Mouse (Mus musculus): ENCODE data around the gene Tef. TPM values are rescaled to one million over a fixed set of nuclear protein-coding genes. Genes with fewer than 3 reads are reported as not detected.

The Tef gene
- polyA plus RNA-seq, 1 experiment from 2014 or later = 17.7 TPM

- ATAC-seq (replicated peaks; ENCODE audit: low FRiP score, low TSS enrichment, low read depth) = no peak
- Histone ChIP-seq H3K36me3 (ENCODE audit: control insufficient read depth, insufficient read depth, low read length) (no peaks in the 10 kb centered on the region), H3K9ac (ENCODE audit: low read length) (no peak overlapping the region), H3K4me2 (ENCODE audit: low read length) (peak overlapping the region; percentile 52; the same call in 1 of the 2 replicates), H3K9me3 (ENCODE audit: control insufficient read depth, low read length) (no peaks in the 10 kb centered on the region), H3K4me1 (replicated peaks; ENCODE audit: control insufficient read depth, insufficient read depth, low read length) (peaks cover 13% of the 10 kb centered on the region; the same call in 1 of the 2 replicates), H3K4me3 (ENCODE audit: low read depth, low read length) (no peak overlapping the region), H3K27me3 (replicated peaks; ENCODE audit: control insufficient read depth, insufficient read depth, low read length) (no peaks in the 10 kb centered on the region), H3K27ac (ENCODE audit: low read depth) (no peak overlapping the region)
- DNase-seq (ENCODE audit: low spot score) = no peak
- WGBS = 48% methylated on average over 1 of the region's 1 CpGs
Measured at GRCm38 (mm10) chr15:81804172-81804571, 2.0 kb downstream of the Tef start.

DNA sequence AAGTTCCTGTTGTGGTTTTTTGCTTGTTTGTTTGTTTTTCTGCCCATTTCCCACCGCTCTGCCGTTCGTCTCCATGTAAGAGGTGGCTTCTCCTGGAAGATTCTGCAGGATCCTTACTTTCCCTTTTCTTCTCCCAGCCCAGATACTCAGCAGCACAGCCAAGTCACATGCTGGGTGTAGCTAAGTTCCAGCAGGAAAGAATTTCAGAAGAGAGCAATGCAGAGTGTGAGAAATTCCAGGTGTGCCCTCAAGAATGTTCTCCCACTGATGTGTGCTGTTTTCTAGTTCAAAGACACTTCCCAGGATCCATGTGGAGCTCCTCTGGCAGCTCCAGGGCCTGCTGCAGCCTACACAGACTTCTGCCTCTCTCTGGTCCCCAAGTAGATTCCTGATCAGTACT lies 2.7 kb downstream of the Tef start:
- H3K4me3 ChIP-seq (ENCODE audit: low read depth, low read length) = no peak overlapping the region
- no peaks in the 10 kb centered on the region for H3K9me3 ChIP-seq (ENCODE audit: control insufficient read depth, low read length)
- H3K27ac ChIP-seq (ENCODE audit: low read depth) = no peak overlapping the region
- H3K4me1 ChIP-seq (replicated peaks; ENCODE audit: control insufficient read depth, insufficient read depth, low read length) = peaks cover 20% of the 10 kb centered on the region
- 74% methylated on average over 3 of the region's 3 CpGs for WGBS
- no peaks in the 10 kb centered on the region for H3K27me3 ChIP-seq (replicated peaks; ENCODE audit: control insufficient read depth, insufficient read depth, low read length)
- H3K4me2 ChIP-seq (ENCODE audit: low read length) = no peak overlapping the region
- DNase-seq (ENCODE audit: low spot score) (no peak), ATAC-seq (replicated peaks; ENCODE audit: low FRiP score, low TSS enrichment, low read depth) (no peak)
- no peak overlapping the region for H3K9ac ChIP-seq (ENCODE audit: low read length)
- H3K36me3 ChIP-seq (ENCODE audit: control insufficient read depth, insufficient read depth, low read length) = no peaks in the 10 kb centered on the region

DNA sequence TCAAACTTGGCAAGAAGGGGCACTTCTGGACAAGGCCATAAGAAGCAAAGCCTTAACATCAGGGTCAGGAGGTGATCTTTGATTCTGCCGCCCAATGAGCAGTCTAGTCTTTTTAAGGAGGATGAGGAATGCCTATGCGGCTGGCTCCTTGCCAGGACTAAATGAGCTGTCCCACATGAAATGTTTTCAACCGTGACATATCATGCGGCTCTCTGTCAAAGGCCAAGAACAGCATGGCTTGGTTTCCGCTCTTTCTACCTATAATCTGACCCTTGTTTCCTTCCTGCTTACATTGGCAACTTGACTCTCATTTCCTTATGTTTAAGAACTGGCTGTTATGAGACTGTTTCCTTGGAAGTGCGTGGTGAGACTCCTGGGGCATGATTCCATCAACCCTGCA lies 3.4 kb downstream of the Tef start:
- 61% methylated on average over 6 of the region's 6 CpGs for WGBS
- ATAC-seq (replicated peaks; ENCODE audit: low FRiP score, low TSS enrichment, low read depth) = no peak
- H3K9me3 ChIP-seq (ENCODE audit: control insufficient read depth, low read length) = no peaks in the 10 kb centered on the region
- no peaks in the 10 kb centered on the region for H3K27me3 ChIP-seq (replicated peaks; ENCODE audit: control insufficient read depth, insufficient read depth, low read length)
- 0 out of 2 replicates have a peak overlapping the region, but pooled peaks have one; percentile 14 for H3K27ac ChIP-seq (ENCODE audit: low read depth)
- peaks cover 22% of the 10 kb centered on the region for H3K4me1 ChIP-seq (replicated peaks; ENCODE audit: control insufficient read depth, insufficient read depth, low read length)
- no peak overlapping the region for H3K9ac ChIP-seq (ENCODE audit: low read length)
- H3K36me3 ChIP-seq (ENCODE audit: control insufficient read depth, insufficient read depth, low read length) = no peaks in the 10 kb centered on the region
- no peak for DNase-seq (ENCODE audit: low spot score)
- no peak overlapping the region for H3K4me3 ChIP-seq (ENCODE audit: low read depth, low read length)
- no peak overlapping the region for H3K4me2 ChIP-seq (ENCODE audit: low read length)

GRCm38 (mm10) chr15:81806621-81807404 lies 4.6 kb downstream of the Tef start:
- no peak overlapping the region for H3K27ac ChIP-seq (ENCODE audit: low read depth)
- no peak overlapping the region for H3K4me2 ChIP-seq (ENCODE audit: low read length)
- H3K4me3 ChIP-seq (ENCODE audit: low read depth, low read length) = no peak overlapping the region
- H3K36me3 ChIP-seq (ENCODE audit: control insufficient read depth, insufficient read depth, low read length) = no peaks in the 10 kb centered on the region
- DNase-seq (ENCODE audit: low spot score) (no peak), ATAC-seq (replicated peaks; ENCODE audit: low FRiP score, low TSS enrichment, low read depth) (no peak)
- H3K9me3 ChIP-seq (ENCODE audit: control insufficient read depth, low read length) = no peaks in the 10 kb centered on the region
- H3K4me1 ChIP-seq (replicated peaks; ENCODE audit: control insufficient read depth, insufficient read depth, low read length) = peaks cover 23% of the 10 kb centered on the region
- no peak overlapping the region for H3K9ac ChIP-seq (ENCODE audit: low read length)
- 80% methylated on average over 4 of the region's 4 CpGs for WGBS
- no peaks in the 10 kb centered on the region for H3K27me3 ChIP-seq (replicated peaks; ENCODE audit: control insufficient read depth, insufficient read depth, low read length)

DNA sequence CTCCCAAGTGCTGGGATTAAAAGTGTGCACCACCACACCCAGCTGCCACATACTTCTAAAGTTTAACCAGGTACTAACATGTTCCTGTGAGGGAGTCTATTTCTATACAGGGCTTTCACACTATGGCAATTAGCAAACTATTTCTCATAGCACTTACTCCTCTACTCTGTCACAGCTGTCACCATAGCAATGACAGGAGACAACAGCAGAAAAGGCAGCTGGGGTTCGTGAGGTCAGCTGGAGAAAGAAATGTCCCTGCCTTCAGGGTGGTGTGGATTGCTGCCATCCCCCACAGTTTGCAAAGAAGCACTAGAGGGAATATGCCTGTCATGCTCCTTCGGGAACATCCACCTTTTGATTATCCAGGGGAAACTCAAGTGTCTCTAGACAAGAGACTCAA lies 6.6 kb downstream of the Tef start:
- no peak overlapping the region for H3K27ac ChIP-seq (ENCODE audit: low read depth)
- peaks cover 24% of the 10 kb centered on the region for H3K4me1 ChIP-seq (replicated peaks; ENCODE audit: control insufficient read depth, insufficient read depth, low read length)
- H3K4me3 ChIP-seq (ENCODE audit: low read depth, low read length) = no peak overlapping the region
- ATAC-seq (replicated peaks; ENCODE audit: low FRiP score, low TSS enrichment, low read depth) = no peak
- H3K9ac ChIP-seq (ENCODE audit: low read length) = no peak overlapping the region
- no peaks in the 10 kb centered on the region for H3K27me3 ChIP-seq (replicated peaks; ENCODE audit: control insufficient read depth, insufficient read depth, low read length)
- WGBS = 77% methylated on average over 2 of the region's 2 CpGs
- DNase-seq (ENCODE audit: low spot score) = no peak
- H3K9me3 ChIP-seq (ENCODE audit: control insufficient read depth, low read length) = no peaks in the 10 kb centered on the region
- H3K36me3 ChIP-seq (ENCODE audit: control insufficient read depth, insufficient read depth, low read length) = no peaks in the 10 kb centered on the region
- no peak overlapping the region for H3K4me2 ChIP-seq (ENCODE audit: low read length)

GRCm38 (mm10) chr15:81809550-81809949 lies 7.3 kb downstream of the Tef start:
- peaks cover 24% of the 10 kb centered on the region for H3K4me1 ChIP-seq (replicated peaks; ENCODE audit: control insufficient read depth, insufficient read depth, low read length)
- peak overlapping the region; percentile 92 for H3K27ac ChIP-seq (ENCODE audit: low read depth)
- H3K4me2 ChIP-seq (ENCODE audit: low read length) = peak overlapping the region; percentile 59
- 24% methylated on average over 1 of the region's 1 CpGs for WGBS
- no peak for ATAC-seq (replicated peaks; ENCODE audit: low FRiP score, low TSS enrichment, low read depth)
- peak overlapping the region; percentile 25; the same call in 1 of the 2 replicates for H3K9ac ChIP-seq (ENCODE audit: low read length)
- H3K4me3 ChIP-seq (ENCODE audit: low read depth, low read length) = peak overlapping the region; percentile 66
- H3K36me3 ChIP-seq (ENCODE audit: control insufficient read depth, insufficient read depth, low read length) = no peaks in the 10 kb centered on the region
- H3K27me3 ChIP-seq (replicated peaks; ENCODE audit: control insufficient read depth, insufficient read depth, low read length) = no peaks in the 10 kb centered on the region
- no peak for DNase-seq (ENCODE audit: low spot score)
- H3K9me3 ChIP-seq (ENCODE audit: control insufficient read depth, low read length) = no peaks in the 10 kb centered on the region

GRCm38 (mm10) chr15:81810150-81810549 lies 7.9 kb downstream of the Tef start:
- no peaks in the 10 kb centered on the region for H3K27me3 ChIP-seq (replicated peaks; ENCODE audit: control insufficient read depth, insufficient read depth, low read length)
- ATAC-seq (replicated peaks; ENCODE audit: low FRiP score, low TSS enrichment, low read depth) (0 out of 2 replicates have a peak, but pooled peaks have one; percentile 10), DNase-seq (ENCODE audit: low spot score) (peak; percentile 80)
- peak overlapping the region; percentile 66 for H3K4me3 ChIP-seq (ENCODE audit: low read depth, low read length)
- peaks cover 4% of the 10 kb centered on the region for H3K36me3 ChIP-seq (ENCODE audit: control insufficient read depth, insufficient read depth, low read length)
- peak overlapping the region; percentile 59 for H3K4me2 ChIP-seq (ENCODE audit: low read length)
- peaks cover 24% of the 10 kb centered on the region for H3K4me1 ChIP-seq (replicated peaks; ENCODE audit: control insufficient read depth, insufficient read depth, low read length)
- peak overlapping the region; percentile 67 for H3K9ac ChIP-seq (ENCODE audit: low read length)
- H3K27ac ChIP-seq (ENCODE audit: low read depth) = peak overlapping the region; percentile 92
- no peaks in the 10 kb centered on the region for H3K9me3 ChIP-seq (ENCODE audit: control insufficient read depth, low read length)
- 2% methylated on average over 10 of the region's 10 CpGs for WGBS

GRCm38 (mm10) chr15:81810671-81811598 lies 8.7 kb downstream of the Tef start:
- Histone ChIP-seq H3K27me3 (replicated peaks; ENCODE audit: control insufficient read depth, insufficient read depth, low read length) (no peaks in the 10 kb centered on the region), H3K27ac (ENCODE audit: low read depth) (peak overlapping the region; percentile 92), H3K4me3 (ENCODE audit: low read depth, low read length) (peak overlapping the region; percentile 66), H3K4me1 (replicated peaks; ENCODE audit: control insufficient read depth, insufficient read depth, low read length) (peaks cover 21% of the 10 kb centered on the region), H3K9ac (ENCODE audit: low read length) (peak overlapping the region; percentile 67), H3K9me3 (ENCODE audit: control insufficient read depth, low read length) (no peaks in the 10 kb centered on the region), H3K4me2 (ENCODE audit: low read length) (peak overlapping the region; percentile 59), H3K36me3 (ENCODE audit: control insufficient read depth, insufficient read depth, low read length) (peaks cover 12% of the 10 kb centered on the region)
- under 1% methylated on average over 79 of the region's 89 CpGs for WGBS
- peak; percentile 99 for DNase-seq (ENCODE audit: low spot score)
- peak; percentile 98 for ATAC-seq (replicated peaks; ENCODE audit: low FRiP score, low TSS enrichment, low read depth)

Measured in intestine, embryonic 14.5 days (tissue).